Comparison of ENCODE assay signal across 15 mouse cellular contexts in the genomic region with DNA sequence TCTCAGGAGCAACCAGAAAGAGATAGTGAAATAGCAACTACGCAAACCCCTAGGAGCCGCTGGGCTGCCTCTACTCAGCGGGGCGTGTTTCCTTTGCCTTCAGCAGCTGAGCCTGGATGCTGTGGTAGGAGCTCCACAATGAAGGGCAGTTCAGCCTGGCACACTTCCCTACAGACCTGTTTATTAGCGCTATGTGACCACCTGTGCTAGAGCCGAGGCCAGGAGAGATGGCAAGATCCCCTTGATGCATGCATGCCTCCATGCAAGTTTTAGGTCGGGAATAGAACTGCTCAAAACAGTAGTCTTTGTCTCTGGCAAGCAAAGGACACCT.
DNase-seq lines count a peak whose midpoint lies in the region; ATAC-seq lines count a peak whose summit lies in the region.
"Had no signal": no experiment of that assay in that cellular context is flagged by ENCODE, and none has a peak within 500 bp of the region (broad histone marks: within the 10 kb centered on the region; RNA-seq: fewer than 3 reads in every experiment).

No protein-coding gene starts in this region.

- 55% methylated on average over 7 of the region's 7 CpGs for WGBS in heart, embryonic 10.5 days
- 49% methylated on average over 7 of the region's 7 CpGs for WGBS in neural tube, embryonic 13.5 days
- 54% methylated on average over 7 of the region's 7 CpGs for WGBS in neural tube, embryonic 14.5 days

- no peak overlapping the region for H3K9ac ChIP-seq in neural tube, embryonic 13.5 days
- H3K9ac ChIP-seq in neural tube, embryonic 14.5 days (replicated peaks; ENCODE audit: low read depth, low read length) = no peak overlapping the region
- H3K9ac ChIP-seq: heart, embryonic 15.5 days; kidney, embryonic 15.5 days had no signal

- peak overlapping the region; percentile 56 for H3K27ac ChIP-seq in heart, embryonic 10.5 days
- H3K27ac ChIP-seq in neural tube, embryonic 13.5 days (replicated peaks) = peak overlapping the region; percentile 30
- H3K27ac ChIP-seq in neural tube, embryonic 14.5 days (ENCODE audit: low read depth, low read length) = no peak overlapping the region
- H3K27ac ChIP-seq: heart, embryonic 15.5 days; kidney, embryonic 15.5 days had no signal

- H3K4me1 ChIP-seq in heart, embryonic 10.5 days = peaks cover 23% of the 10 kb centered on the region
- peaks cover 30% of the 10 kb centered on the region for H3K4me1 ChIP-seq in neural tube, embryonic 13.5 days (replicated peaks)
- H3K4me1 ChIP-seq in neural tube, embryonic 14.5 days (ENCODE audit: control insufficient read depth, insufficient read depth, low read length) = 0 out of 2 replicates have a peak, but pooled peaks cover 6% of the 10 kb centered on the region

- H3K27me3 ChIP-seq in heart, embryonic 10.5 days (ENCODE audit: insufficient read depth, poor library complexity, severe bottlenecking) = no peaks in the 10 kb centered on the region
- H3K27me3 ChIP-seq in neural tube, embryonic 13.5 days = no peaks in the 10 kb centered on the region
- H3K27me3 ChIP-seq in neural tube, embryonic 14.5 days (ENCODE audit: control insufficient read depth, insufficient read depth, low read length) = no peaks in the 10 kb centered on the region
- H3K27me3 ChIP-seq: heart, embryonic 15.5 days; kidney, embryonic 15.5 days had no signal

- intact Hi-C loops in heart, postnatal 14 days (cut with DNase I) = loop anchor here (5.0 kb wide), 2 partner anchors 83 to 367 kb away; no protein-coding TSS in a partner anchor

- no peak for DNase-seq in heart, embryonic 10.5 days (ENCODE audit: low spot score)
- no peak for DNase-seq in heart, postnatal 14 days
- DNase-seq in neural tube, embryonic 10.5 days (ENCODE audit: extremely low spot score, low spot score) = no peak
- DNase-seq in cerebellum, postnatal 36 days = peak; percentile 55
- DNase-seq in urinary bladder, postnatal 4 days (ENCODE audit: low spot score in 2 of 2) = no peak
- DNase-seq: adrenal gland, postnatal 36 days; layer of hippocampus, postnatal 36 days; liver; thymus, postnatal 14 days had no signal

- H3K9me3 ChIP-seq in heart, embryonic 10.5 days = no peaks in the 10 kb centered on the region
- no peaks in the 10 kb centered on the region for H3K9me3 ChIP-seq in neural tube, embryonic 13.5 days
- H3K9me3 ChIP-seq in neural tube, embryonic 14.5 days (ENCODE audit: control insufficient read depth, low read length) = 0 out of 2 replicates have a peak, but pooled peaks cover 3% of the 10 kb centered on the region
- H3K9me3 ChIP-seq: heart, embryonic 15.5 days; kidney, embryonic 15.5 days had no signal

- ATAC-seq in neural tube, embryonic 13.5 days (ENCODE audit: low read depth) = peak; percentile 68
- ATAC-seq in neural tube, embryonic 14.5 days (ENCODE audit: low read depth) = peak; percentile 18; the same call in 1 of the 2 replicates
- no peak for ATAC-seq in inflammation-experienced regulatory T-cells, adult 6 months
- ATAC-seq: lung, postnatal 0 days had no signal

- H3K4me2 ChIP-seq in neural tube, embryonic 13.5 days = no peak overlapping the region
- H3K4me2 ChIP-seq in neural tube, embryonic 14.5 days (ENCODE audit: low read depth, low read length) = no peak overlapping the region
- H3K4me2 ChIP-seq: heart, embryonic 15.5 days; kidney, embryonic 15.5 days had no signal

- no peaks in the 10 kb centered on the region for H3K36me3 ChIP-seq in heart, embryonic 10.5 days
- no peaks in the 10 kb centered on the region for H3K36me3 ChIP-seq in neural tube, embryonic 13.5 days
- H3K36me3 ChIP-seq in neural tube, embryonic 14.5 days (ENCODE audit: control insufficient read depth, insufficient read depth, low read length) = no peaks in the 10 kb centered on the region
- H3K36me3 ChIP-seq: heart, embryonic 15.5 days; kidney, embryonic 15.5 days had no signal

- H3K4me3 ChIP-seq in heart, embryonic 10.5 days = no peak overlapping the region
- H3K4me3 ChIP-seq in neural tube, embryonic 13.5 days = no peak overlapping the region
- H3K4me3 ChIP-seq in neural tube, embryonic 14.5 days (ENCODE audit: low read depth, low read length) = no peak overlapping the region
- H3K4me3 ChIP-seq: heart, embryonic 15.5 days; kidney, embryonic 15.5 days had no signal

Comparison
In these comparisons a context has a peak if more than half of its experiments do, and no peak if none do; other contexts are left out.
1. DNase-seq: peak in cerebellum, postnatal 36 days (2 of 2); none in heart, embryonic 10.5 days (single experiment), heart, postnatal 14 days (0 of 2), neural tube, embryonic 10.5 days (single experiment) and urinary bladder, postnatal 4 days (0 of 2).